Mouse (Mus musculus) CH12.LX (cell line): Measurements from ENCODE around the gene Reep1. TPM values are rescaled to one million over a fixed set of nuclear protein-coding genes. Genes with fewer than 3 reads are reported as not detected.

Experiments used
- DNase-seq: peaks from one replicate; pipeline ENCODE4 v3.0.0-alpha.2; 2013; ENCODE audit errors: extremely low read depth
- H3K27ac ChIP-seq: 2 replicates; pipeline ENCODE4 v1.5.1; 2012; ENCODE audit warnings: low read depth, mild to moderate bottlenecking, control low read depth, moderate library complexity; ENCODE audit not compliant: insufficient read depth
- H3K27me3 ChIP-seq: replicated peaks from 2 replicates; pipeline ENCODE3; 2012; ENCODE audit warnings: inconsistent platforms
- H3K36me3 ChIP-seq, 2 experiments: replicated peaks in 1 of 2; 2 replicates each; pipeline versions ENCODE3 to v1.6.1; 2012; ENCODE audit warnings: inconsistent platforms in 1 of 2, low read length in 1 of 2, mild to moderate bottlenecking in 1 of 2, mixed read lengths in 1 of 2, moderate library complexity in 1 of 2; ENCODE audit not compliant: control insufficient read depth in 1 of 2, insufficient read depth in 1 of 2
- H3K4me1 ChIP-seq, 2 experiments: 2 replicates each; pipeline ENCODE4 v1.6.1; 2012; ENCODE audit warnings: inconsistent platforms in 1 of 2, moderate library complexity in 1 of 2; ENCODE audit not compliant: insufficient read depth in 2 of 2, control insufficient read depth in 1 of 2
- H3K4me2 ChIP-seq: 2 replicates; pipeline ENCODE4 v1.6.1; 2012; ENCODE audit warnings: low read depth, mild to moderate bottlenecking, control low read depth; ENCODE audit not compliant: poor library complexity, insufficient read depth, severe bottlenecking
- H3K4me3 ChIP-seq, 3 experiments: fragments of 150-350 bp in 1 of 3; sonication (generic) in 1 of 3; replicated peaks in 1 of 3; 2 replicates each; pipeline versions ENCODE3 to v1.5.1; 2011 to 2012; ENCODE audit warnings: low read depth in 2 of 3, low read length in 2 of 3, mild to moderate bottlenecking in 2 of 3, moderate library complexity in 2 of 3, control low read depth in 1 of 3, improper control_type of control experiment in 1 of 3, inconsistent platforms in 1 of 3, mixed read lengths in 1 of 3; ENCODE audit not compliant: poor library complexity in 1 of 3
- H3K79me2 ChIP-seq: replicated peaks from 2 replicates; pipeline ENCODE4 v1.6.1; 2012; ENCODE audit warnings: mild to moderate bottlenecking, moderate library complexity; ENCODE audit not compliant: control insufficient read depth, poor library complexity, insufficient read depth, severe bottlenecking; ENCODE audit errors: extremely low read depth
- H3K9ac ChIP-seq: 2 replicates; pipeline ENCODE4 v1.6.1; 2012; ENCODE audit warnings: low read depth, mild to moderate bottlenecking, control low read depth, moderate library complexity; ENCODE audit not compliant: insufficient read depth
- H3K9me3 ChIP-seq: replicated peaks from 2 replicates; pipeline ENCODE3; 2012; ENCODE audit warnings: low read length, inconsistent platforms, mixed read lengths
- BHLHE40 ChIP-seq: IDR thresholded peaks from 2 replicates; pipeline ENCODE4 v1.6.1; 2011; ENCODE audit warnings: mild to moderate bottlenecking, low read depth, low read length, improper control_type of control experiment
- CHD1 ChIP-seq: IDR thresholded peaks from 2 replicates; pipeline ENCODE4 v1.6.1; 2012; ENCODE audit warnings: low read depth, low read length, improper control_type of control experiment, inconsistent platforms
- CHD2 ChIP-seq: IDR thresholded peaks from 2 replicates; pipeline ENCODE4 v1.6.1; 2011; ENCODE audit warnings: low read length, improper control_type of control experiment
- ELF1 ChIP-seq: IDR thresholded peaks from 2 replicates; pipeline ENCODE4 v1.6.1; 2014; ENCODE audit warnings: low read depth, mild to moderate bottlenecking, inconsistent platforms, low read length, improper control_type of control experiment
- EP300 ChIP-seq: IDR thresholded peaks from 2 replicates; pipeline ENCODE4 v1.6.1; 2011; ENCODE audit warnings: low read length, improper control_type of control experiment
- ETS1 ChIP-seq: conservative IDR thresholded peaks from 2 replicates; pipeline ENCODE4 v1.6.1; 2012; ENCODE audit warnings: low read depth, mild to moderate bottlenecking, inconsistent platforms, low read length, improper control_type of control experiment, moderate library complexity
- GABPA ChIP-seq: IDR thresholded peaks from 2 replicates; pipeline ENCODE4 v1.6.1; 2012; ENCODE audit warnings: low read depth, low read length, improper control_type of control experiment, inconsistent platforms; ENCODE audit not compliant: insufficient replicate concordance
- HCFC1 ChIP-seq: IDR thresholded peaks from 2 replicates; pipeline ENCODE4 v1.6.1; 2012; ENCODE audit warnings: low read depth, mild to moderate bottlenecking, inconsistent platforms, low read length, improper control_type of control experiment
- JUN ChIP-seq: IDR thresholded peaks from 2 replicates; pipeline ENCODE4 v1.6.1; 2011; ENCODE audit warnings: low read depth, mild to moderate bottlenecking, low read length, improper control_type of control experiment, moderate library complexity; ENCODE audit not compliant: insufficient read depth
- JUND ChIP-seq: conservative IDR thresholded peaks from 2 replicates; pipeline ENCODE4 v1.6.1; 2011; ENCODE audit warnings: low read depth, low read length, improper control_type of control experiment
- MAFK ChIP-seq: IDR thresholded peaks from 2 replicates; pipeline ENCODE4 v1.6.1; 2011; ENCODE audit warnings: low read length, improper control_type of control experiment; ENCODE audit not compliant: insufficient replicate concordance
- MAZ ChIP-seq: IDR thresholded peaks from 2 replicates; pipeline ENCODE4 v1.6.1; 2012; ENCODE audit warnings: low read depth, mild to moderate bottlenecking, inconsistent platforms, low read length, improper control_type of control experiment, moderate library complexity
- MEF2A ChIP-seq: IDR thresholded peaks from 2 replicates; pipeline ENCODE4 v1.6.1; 2014; ENCODE audit warnings: low read depth, mild to moderate bottlenecking, inconsistent platforms, low read length, improper control_type of control experiment, borderline replicate concordance
- MYC ChIP-seq: IDR thresholded peaks from 2 replicates; pipeline ENCODE4 v1.6.1; 2011; ENCODE audit warnings: low read depth, mild to moderate bottlenecking, improper control_type of control experiment, low read length
- NELFE ChIP-seq: IDR thresholded peaks from 2 replicates; pipeline ENCODE4 v1.6.1; 2011; ENCODE audit warnings: low read depth, low read length, improper control_type of control experiment
- PAX5 ChIP-seq: IDR thresholded peaks from 2 replicates; pipeline ENCODE4 v1.6.1; 2012; ENCODE audit warnings: low read length, inconsistent platforms, mixed read lengths
- POLR2A ChIP-seq: IDR thresholded peaks from 2 replicates; pipeline ENCODE4 v1.6.1; 2011; ENCODE audit warnings: low read depth, mild to moderate bottlenecking, improper control_type of control experiment, low read length
- POLR2AphosphoS2 ChIP-seq: IDR thresholded peaks from 2 replicates; pipeline ENCODE4 v1.6.1; 2011; ENCODE audit warnings: low read depth, low read length, improper control_type of control experiment
- SIN3A ChIP-seq: IDR thresholded peaks from 2 replicates; pipeline ENCODE4 v1.6.1; 2012; ENCODE audit warnings: low read length, improper control_type of control experiment, inconsistent platforms
- SMC3 ChIP-seq: IDR thresholded peaks from 2 replicates; pipeline ENCODE4 v1.6.1; 2011; ENCODE audit warnings: low read depth, low read length, improper control_type of control experiment
- TBP ChIP-seq: conservative IDR thresholded peaks from 2 replicates; pipeline ENCODE4 v1.6.1; 2011; ENCODE audit warnings: low read depth, low read length, improper control_type of control experiment
- TCF12 ChIP-seq: IDR thresholded peaks from 2 replicates; pipeline ENCODE4 v1.6.1; 2014; ENCODE audit warnings: low read depth, mild to moderate bottlenecking, inconsistent platforms, low read length, improper control_type of control experiment
- USF1 ChIP-seq: IDR thresholded peaks from 2 replicates; pipeline ENCODE4 v1.6.1; 2014; ENCODE audit warnings: low read depth, mild to moderate bottlenecking, inconsistent platforms, low read length, improper control_type of control experiment
- USF2 ChIP-seq: conservative IDR thresholded peaks from 2 replicates; pipeline ENCODE4 v1.6.1; 2011; ENCODE audit warnings: low read depth, low read length, improper control_type of control experiment
- ZC3H11A ChIP-seq: IDR thresholded peaks from 2 replicates; pipeline ENCODE4 v1.6.1; 2012; ENCODE audit warnings: low read depth, mild to moderate bottlenecking, inconsistent platforms, low read length, improper control_type of control experiment
- ZNF384 ChIP-seq: IDR thresholded peaks from 2 replicates; pipeline ENCODE4 v1.6.1; 2012; ENCODE audit warnings: low read depth, low read length, improper control_type of control experiment, inconsistent platforms
- dilution Hi-C: fragments of 300-500 bp; cut with MboI; formaldehyde crosslinking; loops from 2 replicates; pipeline ENCODE4 v1.14.3; 2020; ENCODE audit warnings: low sequenced_read_pairs; ENCODE audit not compliant: extremely low pct_unique_long_range_greater_than_20kb, extremely low pct_ligation_motif_present
- in situ Hi-C: fragments of 300-500 bp; cut with MboI; formaldehyde crosslinking; loops from 3 replicates; pipeline ENCODE4 v1.14.3; 2019; ENCODE audit warnings: low sequenced_read_pairs, low pct_ligation_motif_present, low pct_unique_long_range_greater_than_20kb, mixed read lengths
- polyA plus RNA-seq: library from polyadenylated mRNA; unstranded; fragments of >175 nt; gene quantifications from 2 replicates; pipeline ENCODE4 v1.2.1, GENCODE M21; 2012; ENCODE audit warnings: low read depth; ENCODE audit not compliant: insufficient read length
- total RNA-seq, 2 experiments: library from RNA; depleted of rRNA; stranded (reverse); fragments of 300-350 nt in 1 of 2; fragments of >200 nt in 1 of 2; gene quantifications; 2 replicates each; pipeline ENCODE4 v1.2.3; 2012 to 2014

The Reep1 gene
- total and polyA plus RNA-seq, 3 experiments: 0.33 to 1.3 (median 1.2) TPM

- no peak for TF ChIP-seq USF1
- no peak for TF ChIP-seq POLR2A
- no peak for TF ChIP-seq CHD2
- TF ChIP-seq ZC3H11A: no peak
- TF ChIP-seq TCF12: no peak
- TF ChIP-seq MAFK: no peak
- TF ChIP-seq JUN: no peak
- in situ Hi-C loops (loop anchor here (10.0 kb wide), 1 partner anchor 93 kb away; no protein-coding TSS in a partner anchor), dilution Hi-C loops (no loop called here)
- no peaks in the 10 kb centered on the region for H3K9me3 ChIP-seq
- no peak overlapping the region for H3K4me2 ChIP-seq
- no peak overlapping the region for H3K4me3 ChIP-seq
- H3K36me3 ChIP-seq: no peaks in the 10 kb centered on the region
- no peak overlapping the region for H3K27ac ChIP-seq
- H3K79me2 ChIP-seq: no peaks in the 10 kb centered on the region
- DNase-seq: no peak
- H3K9ac ChIP-seq: no peak overlapping the region
- no peaks in the 10 kb centered on the region for H3K4me1 ChIP-seq
- no peaks in the 10 kb centered on the region for H3K27me3 ChIP-seq
Measured at GRCm38 (mm10) chr6:71778016-71778415, 70.7 kb downstream of the Reep1 start.

DNA sequence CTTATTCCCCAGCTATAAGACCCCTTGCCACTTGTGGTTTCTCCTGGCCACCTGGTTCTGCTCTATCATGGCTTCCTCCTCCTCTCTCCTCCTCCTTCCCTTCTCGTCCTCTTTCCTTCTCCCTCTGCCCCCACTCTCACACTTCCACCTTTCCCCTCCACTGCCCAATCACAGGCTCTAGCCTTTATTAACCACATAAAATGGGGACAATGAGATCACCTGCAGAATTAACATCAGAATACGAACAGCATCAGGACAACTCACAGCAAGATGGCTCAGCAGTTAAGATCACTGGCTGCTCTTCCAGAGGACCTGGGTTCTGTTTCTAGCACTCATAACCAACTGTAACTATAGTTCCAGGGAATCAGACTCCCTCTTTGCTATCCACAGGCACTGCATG, 72.5 kb downstream of the Reep1 start:
- in situ Hi-C loops: loop anchor here (10.0 kb wide), 1 partner anchor 95 kb away; no protein-coding TSS in a partner anchor
- no peak for DNase-seq
- TF ChIP-seq JUND (no peak), SMC3 (no peak), POLR2AphosphoS2 (no peak), SIN3A (no peak), CHD1 (no peak), ETS1 (no peak), EP300 (no peak), CHD2 (no peak), ZNF384 (no peak)
- TF ChIP-seq, all 38 proteins: peak for 0
- no peaks in the 10 kb centered on the region for H3K27me3 ChIP-seq
- dilution Hi-C loops: no loop called here
- peaks cover 4% of the 10 kb centered on the region for H3K9me3 ChIP-seq
- no peak overlapping the region for H3K4me2 ChIP-seq
- no peak overlapping the region for H3K9ac ChIP-seq
- H3K27ac ChIP-seq: no peak overlapping the region
- H3K4me3 ChIP-seq: no peak overlapping the region
- H3K36me3 ChIP-seq: no peaks in the 10 kb centered on the region
- no peaks in the 10 kb centered on the region for H3K79me2 ChIP-seq
- H3K4me1 ChIP-seq: no peaks in the 10 kb centered on the region

GRCm38 (mm10) chr6:71780431-71780830, 73.1 kb downstream of the Reep1 start:
- dilution Hi-C loops (no loop called here), in situ Hi-C loops (no loop called here)
- no peak overlapping the region for H3K27ac ChIP-seq
- H3K27me3 ChIP-seq: peaks cover under 1% of the 10 kb centered on the region
- DNase-seq: no peak
- no peak overlapping the region for H3K4me3 ChIP-seq
- H3K4me1 ChIP-seq: no peaks in the 10 kb centered on the region
- H3K4me2 ChIP-seq: no peak overlapping the region
- no peaks in the 10 kb centered on the region for H3K79me2 ChIP-seq
- peaks cover 4% of the 10 kb centered on the region for H3K9me3 ChIP-seq
- no peak for TF ChIP-seq POLR2A
- TF ChIP-seq NELFE: no peak
- TF ChIP-seq BHLHE40: no peak
- no peak for TF ChIP-seq USF2
- TF ChIP-seq USF1: no peak
- no peak for TF ChIP-seq ELF1
- TF ChIP-seq SMC3: no peak
- TF ChIP-seq CHD2: no peak
- no peak for TF ChIP-seq HCFC1
- no peak for TF ChIP-seq MAZ
- TF ChIP-seq ETS1: no peak
- no peak for TF ChIP-seq GABPA
- TF ChIP-seq MYC: no peak
- no peak for TF ChIP-seq PAX5
- no peak for TF ChIP-seq MEF2A
- TF ChIP-seq TBP: no peak
- no peak overlapping the region for H3K9ac ChIP-seq
- no peaks in the 10 kb centered on the region for H3K36me3 ChIP-seq
